Mouse (Mus musculus) heart, adult 9 months (tissue): ENCODE measurements at regions not wholly inside any gene's neighbourhood (a gene's known extent, or its start where the extent isn't known, plus 50 kb on each side); places are given as distances from the start of the nearest gene placed in this dataset.
A peak's percentile ranks its signal among the peaks of the same experiment; 100 is the strongest.
"Not testable (repeated sequence)": the region's sequence is repeated elsewhere in the genome, so short reads cannot be mapped to it uniquely, and the experiment has no call there.

ENCODE experiments used
- DNase-seq, 2 experiments: peaks; one replicate each; pipeline ENCODE4 v3.0.0; 2022; ENCODE audit warnings: low spot score in 2 of 2

DNA sequence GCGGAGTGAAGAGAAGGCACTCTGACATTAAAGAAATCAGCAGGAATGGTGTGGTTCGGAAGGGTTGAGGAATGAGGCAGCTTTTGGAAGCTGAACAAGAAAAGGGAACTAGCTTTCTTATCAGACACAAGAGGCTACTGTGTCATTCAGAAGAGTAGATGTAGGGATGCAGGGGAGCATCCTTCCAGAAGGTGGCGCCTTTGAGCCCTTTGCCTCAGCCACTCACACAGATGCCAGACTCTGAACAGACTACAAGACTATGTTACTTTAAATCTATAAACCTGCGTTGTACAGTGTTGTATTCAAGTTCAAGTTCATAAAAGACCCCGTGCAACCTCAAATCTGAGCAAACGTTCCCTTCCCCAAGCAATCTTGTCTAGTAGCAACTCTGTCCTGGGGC, 128.9 kb downstream of the Kap start:
- not testable (repeated sequence) for DNase-seq

- DNase-seq: not testable (repeated sequence)
Observed at GRCm38 (mm10) chr6:133706712-133707111, 146.8 kb downstream of the Kap start.

DNA sequence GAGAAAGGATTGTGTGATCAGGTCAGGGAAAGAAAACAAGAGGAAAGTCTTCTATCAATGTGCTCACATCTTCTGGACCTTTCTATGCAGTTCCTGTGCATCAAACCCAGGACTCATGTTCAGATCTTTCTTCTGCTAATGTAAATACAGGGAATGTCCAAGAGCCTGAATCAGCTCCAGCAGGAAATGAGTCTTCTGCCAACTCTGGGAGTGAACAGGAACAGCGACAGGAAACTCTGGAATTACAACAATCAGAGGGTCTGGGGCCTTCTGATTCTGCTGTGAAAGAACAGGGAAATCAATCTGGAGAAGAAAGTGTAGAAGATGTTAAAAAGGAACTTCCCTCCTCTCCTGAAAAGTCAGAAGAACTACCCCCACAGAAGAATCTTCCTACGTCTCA, 151.9 kb downstream of the Kap start:
- peak; percentile 3 to 12 for DNase-seq
